Mouse (Mus musculus): ENCODE data around the gene Abcb5. TPM values are rescaled to one million over a fixed set of nuclear protein-coding genes. Genes with fewer than 3 reads are reported as not detected.

Abcb5 gene
- polyA plus RNA-seq, 1 experiment from 2014 or later = not detected

- Histone ChIP-seq H3K27me3 (ENCODE audit: insufficient read depth, low read length) (peaks cover 91% of the 10 kb centered on the region), H3K27ac (ENCODE audit: low read length) (no peak overlapping the region), H3K4me1 (ENCODE audit: insufficient read depth, low read length) (peaks cover 14% of the 10 kb centered on the region), H3K36me3 (ENCODE audit: insufficient read depth, low read length) (no peaks in the 10 kb centered on the region), H3K9ac (replicated peaks; ENCODE audit: low read length) (no peak overlapping the region), H3K4me3 (ENCODE audit: low read length) (0 out of 2 replicates have a peak overlapping the region, but pooled peaks have one; percentile 8), H3K9me3 (ENCODE audit: low read length) (no peaks in the 10 kb centered on the region), H3K4me2 (replicated peaks; ENCODE audit: low read depth, low read length) (no peak overlapping the region)
- under 1% methylated on average over 33 of the region's 33 CpGs for WGBS
- peak; percentile 61 for ATAC-seq (ENCODE audit: low FRiP score, low TSS enrichment)
Observed at GRCm38 (mm10) chr12:118842671-118843411, 123.4 kb downstream of the Abcb5 start.

GRCm38 (mm10) chr12:118841971-118842550 lies 124.2 kb downstream of the Abcb5 start:
- H3K27me3 ChIP-seq (ENCODE audit: insufficient read depth, low read length) = peaks cover 90% of the 10 kb centered on the region
- ATAC-seq (ENCODE audit: low FRiP score, low TSS enrichment) = no peak
- H3K4me3 ChIP-seq (ENCODE audit: low read length) = no peak overlapping the region
- no peak overlapping the region for H3K4me2 ChIP-seq (replicated peaks; ENCODE audit: low read depth, low read length)
- WGBS = 10% methylated on average over 6 of the region's 6 CpGs
- H3K36me3 ChIP-seq (ENCODE audit: insufficient read depth, low read length) = no peaks in the 10 kb centered on the region
- H3K4me1 ChIP-seq (ENCODE audit: insufficient read depth, low read length) = peaks cover 11% of the 10 kb centered on the region
- H3K9ac ChIP-seq (replicated peaks; ENCODE audit: low read length) = no peak overlapping the region
- no peak overlapping the region for H3K27ac ChIP-seq (ENCODE audit: low read length)
- no peaks in the 10 kb centered on the region for H3K9me3 ChIP-seq (ENCODE audit: low read length)

DNA sequence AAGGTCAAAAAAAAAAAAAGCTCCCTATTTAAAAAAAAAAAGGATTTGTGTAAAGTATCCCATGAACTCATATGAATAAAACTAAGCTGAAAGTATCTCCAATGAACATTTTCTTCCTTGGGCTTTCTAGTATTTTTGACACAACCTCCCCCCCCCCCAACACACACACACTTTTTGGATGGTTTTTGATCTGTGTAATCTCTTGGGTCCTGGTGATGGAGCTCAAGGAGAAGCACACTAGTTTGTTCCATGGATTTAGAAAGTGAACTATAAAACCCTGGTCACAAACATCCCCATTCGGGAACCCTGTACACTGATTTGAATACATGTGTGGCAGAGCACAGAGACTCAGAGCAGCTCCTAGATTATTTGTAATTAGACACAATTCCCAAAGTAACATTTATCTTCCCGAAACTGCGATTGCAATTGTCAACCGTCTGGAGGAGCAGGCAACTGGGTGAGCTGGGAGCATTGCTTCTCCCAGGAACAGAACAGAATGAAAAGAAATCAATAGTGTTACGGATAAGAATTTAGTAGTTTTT lies 124.8 kb downstream of the Abcb5 start:
- WGBS = 9% methylated on average over 5 of the region's 5 CpGs
- Histone ChIP-seq H3K4me1 (ENCODE audit: insufficient read depth, low read length) (peaks cover 10% of the 10 kb centered on the region), H3K27me3 (ENCODE audit: insufficient read depth, low read length) (peaks cover 90% of the 10 kb centered on the region), H3K9me3 (ENCODE audit: low read length) (no peaks in the 10 kb centered on the region), H3K27ac (ENCODE audit: low read length) (no peak overlapping the region), H3K4me2 (replicated peaks; ENCODE audit: low read depth, low read length) (no peak overlapping the region), H3K36me3 (ENCODE audit: insufficient read depth, low read length) (no peaks in the 10 kb centered on the region), H3K4me3 (ENCODE audit: low read length) (no peak overlapping the region), H3K9ac (replicated peaks; ENCODE audit: low read length) (no peak overlapping the region)
- ATAC-seq (ENCODE audit: low FRiP score, low TSS enrichment) = no peak

- Histone ChIP-seq H3K4me3 (ENCODE audit: low read length) (no peak overlapping the region), H3K27me3 (ENCODE audit: insufficient read depth, low read length) (peaks cover 90% of the 10 kb centered on the region), H3K27ac (ENCODE audit: low read length) (no peak overlapping the region), H3K4me2 (replicated peaks; ENCODE audit: low read depth, low read length) (no peak overlapping the region), H3K36me3 (ENCODE audit: insufficient read depth, low read length) (no peaks in the 10 kb centered on the region), H3K4me1 (ENCODE audit: insufficient read depth, low read length) (peaks cover 11% of the 10 kb centered on the region), H3K9ac (replicated peaks; ENCODE audit: low read length) (no peak overlapping the region), H3K9me3 (ENCODE audit: low read length) (no peaks in the 10 kb centered on the region)
- WGBS = 2% methylated on average over 11 of the region's 12 CpGs
- ATAC-seq (ENCODE audit: low FRiP score, low TSS enrichment) = no peak
Observed at GRCm38 (mm10) chr12:118840861-118841260, 125.4 kb downstream of the Abcb5 start.

- Histone ChIP-seq H3K9me3 (ENCODE audit: low read length) (no peaks in the 10 kb centered on the region), H3K4me2 (replicated peaks; ENCODE audit: low read depth, low read length) (no peak overlapping the region), H3K4me1 (ENCODE audit: insufficient read depth, low read length) (peaks cover 11% of the 10 kb centered on the region), H3K36me3 (ENCODE audit: insufficient read depth, low read length) (no peaks in the 10 kb centered on the region), H3K9ac (replicated peaks; ENCODE audit: low read length) (no peak overlapping the region), H3K27ac (ENCODE audit: low read length) (no peak overlapping the region), H3K27me3 (ENCODE audit: insufficient read depth, low read length) (peaks cover 88% of the 10 kb centered on the region), H3K4me3 (ENCODE audit: low read length) (no peak overlapping the region)
- ATAC-seq (ENCODE audit: low FRiP score, low TSS enrichment) = no peak
- 1% methylated on average over 15 of the region's 15 CpGs for WGBS
Observed at GRCm38 (mm10) chr12:118840301-118840700, 125.9 kb downstream of the Abcb5 start.

DNA sequence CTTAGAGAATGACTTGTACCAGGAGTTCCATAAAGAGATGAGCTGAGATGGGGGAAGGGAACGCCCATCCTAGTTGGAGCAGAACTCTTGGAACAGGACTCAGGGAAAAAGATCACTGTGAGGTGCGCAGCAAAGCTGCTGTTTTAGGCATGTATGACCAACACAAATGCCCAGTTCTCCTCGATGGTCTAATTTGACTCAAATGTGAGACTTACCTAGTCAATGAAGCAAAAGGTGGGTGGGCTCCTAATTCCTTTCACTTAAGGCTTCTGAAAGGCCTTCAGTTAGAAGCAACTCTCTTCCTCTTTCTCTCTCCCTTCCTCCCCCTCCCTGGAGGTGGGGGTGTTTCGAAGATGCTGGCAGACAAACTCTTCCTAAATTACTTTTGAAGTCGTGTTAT lies 126.8 kb downstream of the Abcb5 start:
- Histone ChIP-seq H3K9ac (replicated peaks; ENCODE audit: low read length) (no peak overlapping the region), H3K36me3 (ENCODE audit: insufficient read depth, low read length) (no peaks in the 10 kb centered on the region), H3K4me3 (ENCODE audit: low read length) (no peak overlapping the region), H3K27ac (ENCODE audit: low read length) (no peak overlapping the region), H3K4me1 (ENCODE audit: insufficient read depth, low read length) (peaks cover 11% of the 10 kb centered on the region), H3K4me2 (replicated peaks; ENCODE audit: low read depth, low read length) (no peak overlapping the region), H3K9me3 (ENCODE audit: low read length) (no peaks in the 10 kb centered on the region), H3K27me3 (ENCODE audit: insufficient read depth, low read length) (peaks cover 83% of the 10 kb centered on the region)
- no peak for ATAC-seq (ENCODE audit: low FRiP score, low TSS enrichment)
- WGBS = 9% methylated on average over 5 of the region's 5 CpGs

DNA sequence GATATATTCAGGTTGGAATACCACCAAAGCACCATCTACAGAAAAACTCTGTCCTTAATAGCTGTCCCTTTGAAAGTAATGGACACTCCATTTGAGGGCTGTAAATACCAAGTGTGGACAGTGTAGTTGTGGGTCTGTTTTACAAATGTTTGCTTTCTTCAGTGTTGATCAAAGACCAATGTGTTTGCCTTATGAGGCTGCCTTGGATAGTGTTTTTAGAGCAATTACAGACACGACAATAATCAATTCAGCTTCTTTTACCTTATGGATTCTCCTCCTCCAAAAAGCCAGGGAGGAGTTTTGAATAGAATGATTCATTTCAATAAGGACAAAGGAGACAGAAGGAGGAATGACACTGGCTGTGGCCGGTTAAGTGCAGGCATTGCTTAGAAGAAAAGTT lies 128.0 kb downstream of the Abcb5 start:
- no peak overlapping the region for H3K27ac ChIP-seq (ENCODE audit: low read length)
- ATAC-seq (ENCODE audit: low FRiP score, low TSS enrichment) = no peak
- H3K4me3 ChIP-seq (ENCODE audit: low read length) = no peak overlapping the region
- WGBS = 3% methylated on average over 2 of the region's 2 CpGs
- H3K36me3 ChIP-seq (ENCODE audit: insufficient read depth, low read length) = no peaks in the 10 kb centered on the region
- H3K27me3 ChIP-seq (ENCODE audit: insufficient read depth, low read length) = peaks cover 72% of the 10 kb centered on the region
- H3K4me1 ChIP-seq (ENCODE audit: insufficient read depth, low read length) = peaks cover 11% of the 10 kb centered on the region
- no peak overlapping the region for H3K4me2 ChIP-seq (replicated peaks; ENCODE audit: low read depth, low read length)
- H3K9ac ChIP-seq (replicated peaks; ENCODE audit: low read length) = no peak overlapping the region
- H3K9me3 ChIP-seq (ENCODE audit: low read length) = no peaks in the 10 kb centered on the region

DNA sequence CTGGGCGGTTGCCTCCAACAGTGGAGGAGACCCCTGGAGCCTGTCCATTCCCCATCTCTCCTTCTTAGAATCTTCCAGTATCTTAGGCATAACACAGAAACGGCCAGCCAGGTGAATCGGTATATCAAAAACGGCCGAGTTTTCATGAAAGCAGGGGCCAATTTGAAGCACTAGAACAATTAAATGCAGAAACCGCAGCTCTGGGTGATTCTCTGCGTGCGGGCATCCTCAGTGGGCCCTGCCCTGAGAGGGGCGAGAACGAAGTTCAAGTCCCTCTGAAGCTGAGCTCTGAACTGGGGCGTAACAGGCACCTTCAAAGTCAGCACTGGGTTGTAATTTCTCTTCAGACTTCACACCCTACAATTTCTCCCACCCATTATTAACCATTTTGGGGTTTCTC lies 128.9 kb downstream of the Abcb5 start:
- peak overlapping the region; percentile 58 for H3K4me3 ChIP-seq (ENCODE audit: low read length)
- H3K4me2 ChIP-seq (replicated peaks; ENCODE audit: low read depth, low read length) = peak overlapping the region; percentile 88
- H3K9ac ChIP-seq (replicated peaks; ENCODE audit: low read length) = no peak overlapping the region
- no peak overlapping the region for H3K27ac ChIP-seq (ENCODE audit: low read length)
- no peak for ATAC-seq (ENCODE audit: low FRiP score, low TSS enrichment)
- WGBS = 2% methylated on average over 11 of the region's 11 CpGs
- H3K9me3 ChIP-seq (ENCODE audit: low read length) = no peaks in the 10 kb centered on the region
- no peaks in the 10 kb centered on the region for H3K36me3 ChIP-seq (ENCODE audit: insufficient read depth, low read length)
- H3K4me1 ChIP-seq (ENCODE audit: insufficient read depth, low read length) = peaks cover 11% of the 10 kb centered on the region
- peaks cover 68% of the 10 kb centered on the region for H3K27me3 ChIP-seq (ENCODE audit: insufficient read depth, low read length)

GRCm38 (mm10) chr12:118836411-118837341 lies 129.5 kb downstream of the Abcb5 start:
- Histone ChIP-seq H3K9me3 (ENCODE audit: low read length) (no peaks in the 10 kb centered on the region), H3K4me2 (replicated peaks; ENCODE audit: low read depth, low read length) (peak overlapping the region; percentile 88), H3K27ac (ENCODE audit: low read length) (no peak overlapping the region), H3K36me3 (ENCODE audit: insufficient read depth, low read length) (no peaks in the 10 kb centered on the region), H3K27me3 (ENCODE audit: insufficient read depth, low read length) (peaks cover 69% of the 10 kb centered on the region), H3K9ac (replicated peaks; ENCODE audit: low read length) (peak overlapping the region; percentile 55), H3K4me3 (ENCODE audit: low read length) (peak overlapping the region; percentile 58), H3K4me1 (ENCODE audit: insufficient read depth, low read length) (peaks cover 11% of the 10 kb centered on the region)
- peak; percentile 93 for ATAC-seq (ENCODE audit: low FRiP score, low TSS enrichment)
- WGBS = under 1% methylated on average over 69 of the region's 72 CpGs
